Mouse (Mus musculus) B cell, adult 2 months (primary cell): ENCODE measurements around the gene Tbx21.

Source experiments
- DNase-seq, 2 experiments: peaks; one replicate each; pipeline ENCODE4 v3.0.0; 2022

Tbx21 gene

GRCm38 (mm10) chr11:97080291-97080690 is 34.8 kb downstream of the Tbx21 start:
- DNase-seq: no peak

- peak; percentile 15 to 16 for DNase-seq
Observed at GRCm38 (mm10) chr11:97078751-97079150, 36.4 kb downstream of the Tbx21 start.

GRCm38 (mm10) chr11:97074235-97074634 is 40.9 kb downstream of the Tbx21 start:
- no peak for DNase-seq

GRCm38 (mm10) chr11:97072533-97072932 is 42.6 kb downstream of the Tbx21 start:
- DNase-seq: peak; percentile 46 to 52

GRCm38 (mm10) chr11:97071129-97071528 is 44.0 kb downstream of the Tbx21 start:
- DNase-seq: no peak

- no peak for DNase-seq
Observed at GRCm38 (mm10) chr11:97069770-97070169, 45.4 kb downstream of the Tbx21 start.

- no peak for DNase-seq
Observed at GRCm38 (mm10) chr11:97069333-97069732, 45.8 kb downstream of the Tbx21 start.

GRCm38 (mm10) chr11:97066656-97067360 is 48.3 kb downstream of the Tbx21 start:
- no peak for DNase-seq

- no peak for DNase-seq
Observed at GRCm38 (mm10) chr11:97065538-97066295, 49.4 kb downstream of the Tbx21 start.

GRCm38 (mm10) chr11:97063921-97064295 is 51.2 kb downstream of the Tbx21 start:
- peak; percentile 17 to 24 for DNase-seq

- no peak for DNase-seq
Observed at GRCm38 (mm10) chr11:97063274-97063920, 51.7 kb downstream of the Tbx21 start.

- DNase-seq: peak; percentile 46 to 50
Observed at GRCm38 (mm10) chr11:97052219-97052646, 62.9 kb downstream of the Tbx21 start.

- DNase-seq: peak in 1 of 2 experiments; percentile 5
Observed at GRCm38 (mm10) chr11:97050944-97051586, 64.1 kb downstream of the Tbx21 start.

GRCm38 (mm10) chr11:97050216-97050943 is 64.8 kb downstream of the Tbx21 start, which contains the start of gene Osbpl7:
Gene Osbpl7 (plus strand): TSS chr11:97050628.
- peak; percentile 65 to 66 for DNase-seq

- no peak for DNase-seq
Observed at GRCm38 (mm10) chr11:97049492-97050085, 65.5 kb downstream of the Tbx21 start.

- DNase-seq: no peak
Observed at GRCm38 (mm10) chr11:97048090-97048650, 67.0 kb downstream of the Tbx21 start.
